Mouse (Mus musculus) hematopoietic stem cell, adult 5-6 weeks (primary cell): ENCODE measurements at regions not wholly inside any gene's neighbourhood (a gene's known extent, or its start where the extent isn't known, plus 50 kb on each side); places are given as distances from the start of the nearest gene placed in this dataset.

Source experiments
- ATAC-seq, 2 experiments: fragments of 125-278 bp in 1 of 2; replicated peaks in 1 of 2; 2 replicates each; pipeline ENCODE4 v1.8.0; 2016 to 2017; ENCODE audit warnings: inconsistent platforms in 2 of 2, mild to moderate bottlenecking in 2 of 2, moderate number of reproducible peaks in 2 of 2, low read depth in 1 of 2, moderate TSS enrichment in 1 of 2; ENCODE audit not compliant: low FRiP score in 2 of 2, poor library complexity in 2 of 2, severe bottlenecking in 2 of 2, insufficient read depth in 1 of 2, low TSS enrichment in 1 of 2

DNA sequence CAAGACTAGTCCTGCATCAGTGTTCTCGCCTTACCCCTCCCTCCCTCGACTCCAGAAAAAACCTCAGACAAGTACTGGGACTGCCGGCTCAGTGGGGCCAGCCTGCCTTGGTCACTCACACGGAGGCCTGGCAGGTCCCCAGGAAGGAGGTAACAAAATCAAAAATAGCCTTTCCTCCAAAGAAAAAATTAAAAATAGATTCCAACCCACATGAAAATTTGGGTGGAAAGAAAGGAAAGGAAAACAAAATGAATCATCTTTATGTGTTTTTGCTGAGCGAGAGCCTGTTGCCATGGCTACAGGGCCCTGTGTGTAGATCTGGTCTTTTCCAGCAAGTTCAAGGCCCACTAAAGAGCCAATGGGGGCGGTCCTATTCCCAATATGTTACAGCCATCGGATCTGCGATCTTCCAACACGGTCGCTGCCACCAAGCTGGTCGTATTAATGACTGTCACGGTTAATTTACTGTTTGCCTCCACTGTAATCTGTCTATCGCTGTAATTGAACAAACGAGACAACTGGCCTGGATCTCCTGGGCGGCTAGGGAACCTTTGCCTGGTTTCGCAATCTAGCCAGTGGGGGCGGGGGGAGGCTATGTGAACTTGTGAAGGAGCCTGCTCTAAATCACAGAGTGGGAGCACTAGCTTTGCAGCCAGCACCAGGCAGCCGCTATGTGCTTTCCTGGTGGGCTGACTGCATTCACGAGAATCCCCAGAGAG lies 293.6 kb downstream of the H2al1j start:
- no peak for ATAC-seq

DNA sequence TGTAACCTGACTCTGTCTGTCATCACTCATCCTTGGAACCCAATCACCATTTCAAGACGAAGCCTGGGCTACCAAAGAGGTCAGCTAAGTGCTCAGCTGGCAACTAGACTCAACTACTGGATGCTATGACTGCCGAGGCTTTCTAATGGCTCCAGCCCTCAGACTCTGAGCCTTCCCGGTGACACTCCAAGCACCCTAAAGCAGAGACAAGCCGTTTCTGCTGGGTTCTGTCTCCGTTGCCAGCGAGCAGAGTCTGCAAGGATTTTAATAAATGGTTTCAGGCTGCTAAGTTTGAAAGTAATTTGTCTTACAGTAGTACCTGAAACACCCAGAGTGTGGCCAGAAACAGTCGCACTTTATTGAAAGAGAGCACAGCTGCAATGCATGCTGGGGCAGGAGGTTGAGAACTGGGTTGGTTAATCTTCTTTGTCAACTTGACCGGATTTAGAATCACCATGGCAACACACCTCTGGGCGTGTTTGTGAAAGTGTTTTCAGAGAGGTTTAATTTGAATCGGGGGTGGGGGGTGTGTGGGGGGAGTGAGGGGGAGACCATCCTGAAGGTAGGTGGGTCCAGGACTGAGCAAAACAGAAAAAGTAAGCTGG lies 298.8 kb downstream of the H2al1j start:
- ATAC-seq = no peak

DNA sequence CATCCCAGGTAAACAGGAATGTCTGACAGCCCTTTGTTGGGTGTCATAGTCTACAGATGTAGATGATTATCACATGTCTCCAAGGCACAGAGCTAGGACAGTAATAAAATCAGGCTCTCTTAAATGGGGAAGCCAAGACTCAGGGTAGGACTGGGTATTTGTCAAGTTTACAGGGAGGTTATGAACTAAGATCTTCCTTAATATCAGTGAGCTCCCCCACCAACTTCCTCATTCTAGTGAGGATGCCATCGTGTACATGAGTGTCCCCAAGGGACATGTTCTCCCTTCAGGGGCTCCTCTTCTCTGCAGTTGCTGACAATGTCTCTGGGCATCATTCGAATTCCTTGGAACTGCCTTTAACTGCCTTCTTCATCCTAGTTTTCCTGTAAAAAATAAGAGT lies 301.7 kb downstream of the H2al1j start:
- 0 out of 4 replicates have a peak, but pooled peaks of 1 of the 2 experiments have one; percentile 22 for ATAC-seq

DNA sequence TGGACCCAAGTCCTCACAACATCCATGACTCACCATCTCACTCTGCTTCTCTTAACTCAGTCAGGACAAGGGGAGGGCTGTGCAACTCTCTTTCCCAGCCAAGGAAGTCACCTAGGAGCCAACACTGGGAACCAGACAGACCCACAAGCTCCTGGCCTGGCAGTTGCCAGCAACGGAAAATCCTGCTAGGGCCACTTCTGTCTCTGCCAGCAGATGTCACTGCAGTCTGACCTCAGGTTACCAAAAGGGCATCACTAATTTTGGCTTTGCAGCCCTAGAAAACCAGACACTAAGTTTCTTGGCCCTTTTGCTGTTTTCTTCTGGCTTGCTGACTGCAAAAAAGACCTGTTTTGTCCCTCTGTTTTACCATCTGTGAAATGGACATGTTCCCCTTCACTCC lies 302.3 kb downstream of the H2al1j start:
- peak in 1 of 2 experiments; percentile 56; a peak in 2 of 4 replicates for ATAC-seq

DNA sequence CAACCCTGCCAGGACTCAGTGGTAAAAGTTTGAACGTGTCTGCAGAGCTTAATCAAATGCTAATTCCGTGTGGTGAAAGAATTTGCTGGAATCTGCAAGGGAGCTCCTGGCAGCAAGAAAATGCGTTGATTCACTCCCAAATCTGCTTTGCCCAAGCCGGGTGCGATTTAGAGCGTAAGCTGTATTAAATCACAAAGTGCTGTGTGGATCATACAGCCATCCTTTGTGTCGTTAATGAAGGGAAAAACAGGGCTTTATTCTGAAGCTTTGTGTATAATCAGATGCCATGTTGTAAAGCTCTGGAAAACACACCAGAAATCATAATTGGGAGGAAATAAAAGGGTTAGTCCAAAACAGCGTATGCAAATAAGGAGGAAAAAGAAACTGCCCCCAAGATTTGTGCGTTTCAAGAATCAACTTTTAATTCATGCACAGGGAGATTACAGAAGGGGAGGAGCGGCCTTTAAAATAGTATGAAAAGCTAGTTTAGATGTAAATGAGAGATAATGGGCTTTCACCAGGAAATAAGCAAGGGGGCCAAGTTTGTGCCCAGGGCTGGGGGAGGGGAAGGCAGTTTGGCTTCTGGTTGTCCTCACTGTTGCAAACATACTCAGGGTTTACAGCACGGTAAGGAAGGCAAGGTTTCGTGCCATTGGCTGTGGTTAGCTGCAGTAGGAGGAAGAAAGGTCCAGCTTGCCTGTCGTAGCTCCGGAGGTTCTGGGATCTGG lies 303.7 kb downstream of the H2al1j start:
- no peak for ATAC-seq

DNA sequence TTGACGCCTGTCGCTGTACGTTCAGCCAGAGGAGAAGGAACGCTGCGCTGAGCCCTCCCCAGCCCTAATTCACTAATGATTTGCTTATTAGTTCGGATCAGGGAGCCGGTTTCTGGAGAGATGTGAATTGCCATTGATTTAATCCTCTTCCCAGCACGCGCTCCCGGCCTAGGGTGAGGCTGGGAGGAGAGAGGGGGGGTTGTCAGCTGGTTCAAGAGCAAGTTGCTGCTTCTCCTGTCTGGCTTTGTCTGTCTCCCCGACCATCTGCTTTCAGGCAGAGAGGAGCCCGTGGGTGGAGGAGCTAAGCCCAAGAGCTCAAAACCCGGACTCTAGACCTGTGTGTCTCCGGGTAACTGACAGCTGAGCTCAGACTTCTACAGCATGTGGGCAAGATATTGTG lies 304.4 kb downstream of the H2al1j start:
- no peak for ATAC-seq

DNA sequence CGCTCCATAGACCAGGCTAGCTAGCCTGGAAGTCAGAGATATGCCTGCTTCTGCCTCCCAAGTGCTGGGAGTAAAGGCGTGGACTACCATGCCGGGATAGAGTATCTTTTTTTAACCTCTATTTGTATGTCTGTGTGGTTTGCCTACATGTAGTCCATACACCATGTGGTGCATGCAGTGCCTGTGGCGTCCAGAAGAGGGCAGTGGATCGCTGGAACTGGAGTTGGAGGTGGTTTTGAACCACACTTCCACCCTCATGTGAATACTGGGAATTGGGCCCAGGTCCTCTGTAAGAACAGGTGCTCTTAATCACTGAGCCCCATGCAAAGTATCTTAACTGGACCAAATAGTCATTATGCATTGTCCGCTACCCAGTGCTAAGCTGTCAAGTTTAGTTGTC lies 306.2 kb downstream of the H2al1j start:
- ATAC-seq = no peak; a peak in 1 of 4 replicates

DNA sequence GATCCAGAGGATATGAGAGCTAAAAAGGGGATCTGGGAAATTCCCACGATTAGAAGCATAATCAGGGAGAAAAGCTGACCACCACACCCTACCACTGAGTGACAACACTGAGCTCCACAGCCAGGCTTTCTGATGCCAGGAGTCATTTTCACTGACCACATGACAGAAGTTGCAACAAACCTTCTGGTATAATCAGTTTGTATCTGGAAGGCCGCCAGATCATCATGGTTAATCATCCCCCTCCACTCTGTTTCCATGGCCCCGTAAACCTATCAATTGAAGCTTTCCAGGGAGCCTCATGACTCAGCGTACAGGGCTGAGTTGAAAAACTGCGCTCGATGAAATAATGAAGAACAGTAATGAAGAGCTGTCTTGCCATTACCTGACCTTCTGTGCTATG lies 316.9 kb downstream of the H2al1j start:
- ATAC-seq = no peak

DNA sequence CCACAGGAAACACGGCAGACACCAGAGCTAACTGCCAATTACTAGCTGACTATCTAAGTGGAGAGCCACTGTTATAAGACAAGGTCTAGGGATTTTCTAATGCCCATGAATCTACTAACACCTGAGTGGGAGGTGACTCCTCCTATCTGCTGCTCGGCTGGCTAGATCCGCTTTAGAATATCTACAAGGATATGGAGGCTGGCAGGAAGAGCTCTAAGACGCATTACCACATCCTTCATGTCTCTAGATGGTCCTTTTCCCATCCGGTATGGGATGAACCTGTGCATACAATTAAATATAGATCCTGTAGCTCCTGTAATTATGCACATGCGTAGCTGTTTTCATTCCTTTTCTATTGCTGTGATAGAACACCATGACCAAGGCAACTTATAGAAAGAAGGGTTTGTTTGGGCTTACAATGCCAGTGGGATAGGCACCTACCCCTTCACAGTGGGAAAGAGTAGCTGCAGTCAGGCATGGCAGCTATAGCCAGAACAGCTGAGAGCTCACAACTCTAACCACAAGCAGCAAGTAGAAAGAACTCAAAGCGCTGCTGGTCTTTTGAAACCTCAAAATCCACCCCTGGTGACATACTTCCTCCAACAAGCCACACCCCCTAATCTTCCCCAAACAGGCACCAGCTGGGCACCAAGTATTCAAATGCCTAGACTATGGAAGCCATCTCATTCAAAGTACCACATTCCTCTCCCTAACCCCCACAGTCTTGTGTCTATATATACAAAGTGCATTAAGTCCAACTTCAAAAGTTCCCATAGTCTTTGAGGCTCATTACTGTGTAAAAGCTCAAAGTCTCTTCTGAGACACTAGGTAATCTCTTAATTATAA lies 319.3 kb downstream of the H2al1j start:
- peak; percentile 67 to 84 for ATAC-seq

DNA sequence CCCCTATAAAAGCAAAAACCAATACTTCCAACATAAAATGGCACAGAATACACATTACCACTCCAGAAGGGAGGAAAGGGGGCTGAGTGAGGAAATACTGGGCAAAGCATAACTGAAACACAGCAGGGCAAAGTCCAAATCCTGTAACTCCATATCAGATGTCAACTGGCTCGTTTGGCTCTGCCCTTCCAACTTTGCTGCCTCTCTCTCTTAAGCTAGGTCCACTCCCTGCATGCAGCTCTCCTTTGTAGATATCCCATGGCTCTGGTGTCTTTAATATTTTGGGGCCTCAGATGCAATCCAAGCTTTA lies 319.9 kb downstream of the H2al1j start:
- ATAC-seq = no peak

DNA sequence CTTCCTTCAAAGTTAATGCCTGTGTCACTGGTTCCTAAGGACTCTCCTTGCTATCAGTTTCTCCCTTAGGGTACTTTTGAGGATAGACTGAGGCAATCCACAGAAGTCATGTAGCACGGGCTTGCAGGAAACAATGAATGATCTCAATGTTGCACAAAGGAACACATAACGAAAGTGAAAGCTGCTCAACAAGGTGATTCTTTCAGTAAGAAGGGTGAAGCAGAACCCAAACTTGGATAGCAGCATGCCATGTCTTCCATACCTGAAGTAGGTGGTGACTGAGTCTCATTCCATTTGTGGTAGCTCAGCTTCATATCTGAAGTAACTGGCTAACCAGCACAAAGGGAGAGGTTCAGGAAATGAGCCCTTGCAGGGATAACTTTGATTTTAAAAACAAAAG lies 325.7 kb downstream of the H2al1j start:
- no peak for ATAC-seq

DNA sequence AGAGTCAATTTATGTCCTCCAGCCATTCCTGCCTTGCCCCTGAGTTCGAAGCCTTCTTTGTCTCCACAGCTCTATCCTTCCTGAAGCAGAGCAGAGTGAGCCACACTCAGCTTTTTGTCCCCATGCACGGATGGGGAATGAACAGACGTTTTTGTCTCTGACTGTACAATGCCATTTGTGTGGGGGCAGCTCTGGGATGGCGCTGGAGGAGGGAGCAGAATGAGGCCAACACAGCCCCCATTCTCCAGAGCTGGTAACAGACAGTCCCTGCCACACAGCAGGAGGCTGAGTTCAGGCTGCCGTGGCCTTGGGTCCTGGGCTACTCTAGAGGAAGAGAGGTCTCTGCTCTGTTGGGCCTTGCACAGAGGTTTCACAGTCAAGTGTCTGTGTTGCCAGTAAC lies 327.4 kb downstream of the H2al1j start:
- ATAC-seq = no peak

DNA sequence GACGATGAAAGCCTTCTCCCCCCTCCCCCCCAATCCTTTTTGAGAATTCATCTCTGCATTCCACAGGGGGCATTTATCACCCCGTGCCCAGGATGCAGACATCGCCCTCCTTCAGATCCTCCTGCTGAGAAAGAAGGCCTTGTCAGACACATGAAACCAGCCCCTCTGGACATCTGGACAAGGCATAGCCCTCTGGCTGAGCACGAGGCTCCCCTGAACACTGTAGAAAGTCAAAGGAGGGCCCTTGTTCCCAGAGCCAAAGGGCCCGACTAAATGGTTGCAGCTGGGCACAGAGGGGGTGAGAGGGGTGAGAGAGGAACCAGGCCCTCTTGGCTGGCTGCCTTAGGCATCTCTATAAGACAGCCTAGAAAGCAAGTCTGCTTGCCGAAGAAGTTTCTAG lies 327.8 kb downstream of the H2al1j start:
- no peak for ATAC-seq

DNA sequence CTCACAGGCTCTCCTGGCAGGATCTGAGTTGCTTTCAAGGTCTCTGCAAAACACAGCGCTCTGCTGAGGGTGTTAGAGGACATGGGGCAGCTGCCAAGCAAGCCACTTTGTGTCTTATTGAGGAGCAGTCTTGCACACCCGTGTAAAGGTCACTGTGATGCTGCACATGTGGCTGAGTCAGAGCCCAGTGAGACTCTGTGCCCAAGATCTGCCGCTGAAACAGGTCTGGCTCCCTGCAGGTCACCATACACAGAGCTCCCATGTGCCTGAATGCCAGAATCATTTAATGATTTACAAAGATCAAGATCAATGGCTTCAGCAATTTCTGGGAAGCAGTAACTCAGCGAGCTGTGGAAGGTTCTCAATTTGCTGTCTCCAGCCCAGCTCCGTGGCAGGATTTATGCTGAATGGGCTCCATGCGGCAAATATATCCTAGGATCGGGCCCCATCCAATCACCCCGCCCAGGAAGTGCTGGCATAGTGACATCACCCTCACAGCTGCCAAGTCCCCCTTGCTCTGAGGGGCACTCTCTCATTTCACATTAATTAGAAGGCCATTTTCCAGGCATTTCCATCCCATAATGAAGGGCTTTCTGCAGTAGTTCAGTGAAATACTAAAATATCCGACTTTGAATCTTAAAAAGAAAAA lies 330.1 kb downstream of the H2al1j start:
- no peak for ATAC-seq

DNA sequence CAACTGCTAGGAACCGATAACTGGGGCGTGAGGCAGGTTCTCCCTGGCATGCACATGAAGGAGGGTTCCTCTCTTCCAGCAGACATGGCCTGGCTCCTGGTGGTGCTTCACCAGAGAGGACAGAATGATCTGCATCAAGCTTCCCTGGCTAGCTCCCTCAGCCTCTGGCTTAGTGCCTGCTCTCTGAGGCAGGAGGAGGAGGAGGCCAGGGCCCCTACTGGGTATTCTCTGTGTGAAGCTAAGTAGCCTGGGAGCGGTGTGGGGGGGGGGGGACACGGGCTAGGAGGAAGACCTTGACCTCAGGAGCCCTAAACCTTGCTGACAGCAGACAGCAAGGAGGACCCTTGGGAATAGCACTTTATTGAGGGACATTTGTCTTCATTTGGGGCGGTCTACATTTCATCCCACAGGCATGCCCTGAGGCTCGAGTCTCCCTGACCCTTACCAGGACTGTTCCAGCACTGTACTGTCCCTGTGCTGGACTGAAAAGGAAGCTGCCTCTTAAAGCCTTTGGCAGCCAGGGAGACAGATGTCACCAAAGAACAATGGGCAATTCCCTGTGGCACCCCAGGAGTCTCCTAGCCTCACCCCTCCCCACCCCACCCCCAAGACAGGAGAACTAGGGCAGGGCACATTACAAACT lies 335.7 kb downstream of the H2al1j start:
- ATAC-seq = no peak

DNA sequence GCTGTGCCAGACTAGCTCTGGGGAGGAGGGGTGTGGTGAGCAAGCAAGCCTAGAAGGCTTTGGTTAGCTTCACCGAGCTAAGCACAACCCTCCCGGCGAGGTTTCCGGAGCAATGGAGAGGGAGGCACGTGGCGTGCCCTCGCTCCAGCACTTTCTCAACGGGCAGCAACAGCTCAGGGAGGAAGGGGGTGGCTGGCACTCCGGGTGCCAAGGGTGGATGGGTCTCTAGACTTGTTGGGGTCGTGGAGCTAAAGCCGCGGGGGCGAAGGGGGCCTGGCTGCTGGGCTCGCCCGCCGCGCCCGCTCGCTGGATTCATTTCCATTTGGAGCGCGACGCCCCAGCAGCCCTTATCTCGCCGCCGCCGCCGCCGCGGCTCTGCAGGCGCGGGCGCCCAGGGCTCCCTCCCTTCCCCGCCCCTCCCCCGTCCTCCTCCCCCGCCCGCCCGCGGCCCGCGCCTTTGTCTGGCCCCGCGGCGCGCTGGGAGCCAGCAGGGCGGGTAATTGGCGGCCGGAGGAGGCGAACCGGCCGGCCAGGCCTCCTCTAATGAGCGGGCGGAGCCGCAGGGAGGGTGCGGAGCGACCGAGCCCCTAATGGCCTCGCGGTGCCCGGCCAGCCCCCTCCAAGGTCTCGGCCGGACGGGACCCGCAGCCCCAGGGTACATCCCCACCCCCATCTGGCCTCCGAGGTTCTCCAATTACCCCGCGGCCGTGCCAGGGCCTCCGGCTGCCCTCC lies 336.9 kb downstream of the H2al1j start:
- ATAC-seq = peak; percentile 65 to 84
